13 mouse cellular contexts compared by ENCODE assay signal in the genomic region with DNA sequence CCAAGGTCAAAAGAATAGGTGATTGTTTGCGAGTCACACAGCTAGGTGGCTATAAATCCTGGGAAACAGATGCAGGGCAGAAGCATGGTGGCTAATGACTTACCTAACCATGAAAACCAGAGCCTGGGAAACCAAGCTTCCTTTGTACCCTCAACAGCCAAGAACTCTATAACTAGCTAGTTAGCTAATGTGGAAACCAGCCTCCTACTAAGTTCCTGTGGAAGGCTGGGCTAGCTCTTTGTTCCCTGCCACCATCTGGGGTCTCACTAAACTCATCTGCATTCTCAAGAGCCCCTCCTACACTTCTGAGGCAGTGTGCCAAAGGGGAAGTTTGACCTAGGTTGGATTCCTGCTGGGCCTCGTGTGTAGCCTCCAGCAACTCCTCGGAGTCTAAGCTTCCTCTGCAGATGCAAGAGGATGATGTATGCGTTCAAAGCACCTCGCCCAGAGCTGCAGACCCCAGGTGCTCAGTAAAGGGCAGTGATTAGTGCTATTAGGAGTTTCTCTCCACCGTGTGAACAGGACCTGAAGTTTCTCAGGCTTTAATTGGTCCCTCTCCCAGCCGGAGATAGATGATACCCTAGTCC.
A peak's percentile ranks its signal among the peaks of the same experiment; 100 is the strongest.
DNase-seq lines count a peak whose midpoint lies in the region; ATAC-seq and TF ChIP-seq lines count a peak whose summit lies in the region.
"Had no signal": no experiment of that assay in that cellular context is flagged by ENCODE, and none has a peak within 500 bp of the region (broad histone marks: within the 10 kb centered on the region; RNA-seq: fewer than 3 reads in every experiment).

No protein-coding gene starts in this region.

- WGBS in forebrain, embryonic 10.5 days: 48% methylated on average over 7 of the region's 7 CpGs
- 29% methylated on average over 7 of the region's 7 CpGs for WGBS in forebrain, postnatal 0 days
- WGBS in hindbrain, embryonic 11.5 days: 32% methylated on average over 7 of the region's 7 CpGs

- no peak for TF ChIP-seq CTCF in forebrain, postnatal 0 days (IDR thresholded peaks at IDR 0.05; ENCODE audit: low read depth)

- peaks cover 13% of the 10 kb centered on the region for H3K4me1 ChIP-seq in forebrain, embryonic 10.5 days
- no peaks in the 10 kb centered on the region for H3K4me1 ChIP-seq in forebrain, postnatal 0 days (ENCODE audit: insufficient read depth)
- no peaks in the 10 kb centered on the region for H3K4me1 ChIP-seq in hindbrain, embryonic 11.5 days (replicated peaks; ENCODE audit: control insufficient read depth, insufficient read depth, low read length)

- no peak overlapping the region for H3K9ac ChIP-seq in forebrain, postnatal 0 days
- H3K9ac ChIP-seq in hindbrain, embryonic 11.5 days (ENCODE audit: low read depth, low read length): no peak overlapping the region
- H3K9ac ChIP-seq: embryonic facial prominence, embryonic 12.5 days had no signal

- peak overlapping the region; percentile 70 for H3K27ac ChIP-seq in forebrain, embryonic 10.5 days
- no peak overlapping the region for H3K27ac ChIP-seq in forebrain, postnatal 0 days (ENCODE audit: low read depth, low read length)
- H3K27ac ChIP-seq in hindbrain, embryonic 11.5 days (ENCODE audit: low read depth, low read length): peak overlapping the region; percentile 51
- H3K27ac ChIP-seq: embryonic facial prominence, embryonic 12.5 days; gastrocnemius, adult 2 months had no signal

- ATAC-seq in forebrain, postnatal 0 days: no peak
- peak; percentile 72 for ATAC-seq in hindbrain, embryonic 11.5 days (ENCODE audit: low FRiP score)

- no peak overlapping the region for H3K4me2 ChIP-seq in forebrain, postnatal 0 days (ENCODE audit: low read depth)
- no peak overlapping the region for H3K4me2 ChIP-seq in hindbrain, embryonic 11.5 days (replicated peaks; ENCODE audit: low read depth, low read length)
- H3K4me2 ChIP-seq: embryonic facial prominence, embryonic 12.5 days had no signal

- no peak for DNase-seq in forebrain, embryonic 10.5 days (ENCODE audit: extremely low spot score, low spot score)
- no peak for DNase-seq in forebrain, postnatal 0 days
- peak; percentile 79 for DNase-seq in R1 (ENCODE audit: low read depth, low spot score)
- DNase-seq in hindbrain, embryonic 11.5 days (ENCODE audit: low spot score): peak; percentile 37
- DNase-seq in mesoderm, embryonic 11.5 days (ENCODE audit: low read depth, low spot score): peak; percentile 54
- DNase-seq in thymus, postnatal 0 days (ENCODE audit: low spot score): no peak
- no peak for DNase-seq in frontal cortex, postnatal 25 days (ENCODE audit: low spot score in 2 of 2)
- DNase-seq in left cerebral cortex, adult 8-10 months (ENCODE audit: low spot score in 2 of 2): no peak
- DNase-seq: cerebellum, adult 11 months; gastrocnemius, adult 2 months; lung, postnatal 36 days; thymus, postnatal 4 days had no signal

- H3K36me3 ChIP-seq in forebrain, embryonic 10.5 days (replicated peaks): peaks cover 76% of the 10 kb centered on the region
- peaks cover 32% of the 10 kb centered on the region for H3K36me3 ChIP-seq in forebrain, postnatal 0 days (ENCODE audit: insufficient read depth)
- H3K36me3 ChIP-seq in hindbrain, embryonic 11.5 days (ENCODE audit: control insufficient read depth, insufficient read depth, low read length): peaks cover 7% of the 10 kb centered on the region; the same call in 1 of the 2 replicates

- no peak overlapping the region for H3K4me3 ChIP-seq in forebrain, embryonic 10.5 days
- no peak overlapping the region for H3K4me3 ChIP-seq in forebrain, postnatal 0 days (ENCODE audit: low read depth, low read length)
- H3K4me3 ChIP-seq in hindbrain, embryonic 11.5 days (ENCODE audit: low read depth, low read length): no peak overlapping the region
- H3K4me3 ChIP-seq: embryonic facial prominence, embryonic 12.5 days; gastrocnemius, adult 2 months had no signal

- no peaks in the 10 kb centered on the region for H3K27me3 ChIP-seq in forebrain, embryonic 10.5 days (ENCODE audit: poor library complexity, severe bottlenecking)
- H3K27me3 ChIP-seq in forebrain, postnatal 0 days (ENCODE audit: insufficient read depth, low read length): no peaks in the 10 kb centered on the region
- H3K27me3 ChIP-seq in hindbrain, embryonic 11.5 days (ENCODE audit: control insufficient read depth, insufficient read depth, low read length): no peaks in the 10 kb centered on the region
- H3K27me3 ChIP-seq: embryonic facial prominence, embryonic 12.5 days had no signal

- H3K9me3 ChIP-seq in forebrain, embryonic 10.5 days: no peaks in the 10 kb centered on the region
- no peaks in the 10 kb centered on the region for H3K9me3 ChIP-seq in forebrain, postnatal 0 days (ENCODE audit: low read length)
- no peaks in the 10 kb centered on the region for H3K9me3 ChIP-seq in hindbrain, embryonic 11.5 days (ENCODE audit: control insufficient read depth, low read length)
- H3K9me3 ChIP-seq: embryonic facial prominence, embryonic 12.5 days had no signal

Comparison
In these comparisons a context has a peak if more than half of its experiments do, and no peak if none do; other contexts are left out.
1. DNase-seq: peak in R1 (single experiment), hindbrain, embryonic 11.5 days (single experiment) and mesoderm, embryonic 11.5 days (single experiment); none in forebrain, embryonic 10.5 days (single experiment), forebrain, postnatal 0 days (single experiment), thymus, postnatal 0 days (single experiment), frontal cortex, postnatal 25 days (0 of 2) and left cerebral cortex, adult 8-10 months (0 of 2).